ENCODE assay signal across 17 mouse cellular contexts in the genomic region with DNA sequence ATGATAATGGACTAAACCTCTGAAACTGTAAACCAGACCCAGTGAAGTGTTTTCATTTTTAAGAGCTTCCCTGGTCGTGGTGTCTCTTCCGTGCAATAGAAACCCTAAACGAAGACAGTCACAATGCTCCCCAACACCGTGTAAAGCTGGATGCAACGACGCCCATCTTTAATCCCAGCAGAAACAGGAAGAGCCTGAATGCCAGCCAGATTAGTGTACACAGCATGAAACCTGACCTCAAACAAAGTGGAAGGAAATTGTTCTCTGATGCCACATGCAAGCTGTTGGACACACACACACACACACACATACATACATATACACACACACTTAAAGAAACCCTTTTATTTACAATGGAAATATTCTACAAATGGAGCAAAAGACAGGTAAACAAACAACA. TPM values are rescaled to one million over a fixed set of nuclear protein-coding genes. Genes with fewer than 3 reads are reported as not detected.
DNase-seq lines count a peak whose midpoint lies in the region; ATAC-seq lines count a peak whose summit lies in the region.
"Had no signal": no experiment of that assay in that cellular context is flagged by ENCODE, and none has a peak within 500 bp of the region (broad histone marks: within the 10 kb centered on the region; RNA-seq: fewer than 3 reads in every experiment).

No protein-coding gene starts in this region.

- ATAC-seq in liver, embryonic 11.5 days (replicated peaks; ENCODE audit: low FRiP score) = no peak
- peak; percentile 44 to 68 for ATAC-seq in hematopoietic stem cell, adult 5-6 weeks (replicated peaks in 1 of 2; ENCODE audit: insufficient read depth in 1 of 2, low FRiP score in 2 of 2, low TSS enrichment in 1 of 2, low read depth in 1 of 2, poor library complexity in 2 of 2, severe bottlenecking in 2 of 2)
- ATAC-seq in kidney, embryonic 14.5 days (ENCODE audit: low FRiP score, low TSS enrichment) = no peak
- ATAC-seq: forebrain, embryonic 15.5 days; hindbrain, embryonic 16.5 days; inflammation-experienced regulatory T-cells, adult 6 months had no signal

- no peak overlapping the region for H3K4me2 ChIP-seq in liver, embryonic 11.5 days
- no peak overlapping the region for H3K4me2 ChIP-seq in kidney, embryonic 14.5 days (replicated peaks; ENCODE audit: low read depth, low read length)
- H3K4me2 ChIP-seq: forebrain, embryonic 15.5 days; heart, embryonic 12.5 days; hindbrain, embryonic 12.5 days had no signal

- no peaks in the 10 kb centered on the region for H3K27me3 ChIP-seq in liver, embryonic 11.5 days (replicated peaks; ENCODE audit: control insufficient read depth, insufficient read depth, low read length)
- no peaks in the 10 kb centered on the region for H3K27me3 ChIP-seq in kidney, embryonic 14.5 days (ENCODE audit: control insufficient read depth, insufficient read depth, low read length)
- H3K27me3 ChIP-seq: forebrain, embryonic 15.5 days; heart, embryonic 12.5 days; hindbrain, embryonic 12.5 days had no signal

- DNase-seq in liver, embryonic 11.5 days (ENCODE audit: low spot score) = peak; percentile 27
- no peak for DNase-seq in liver
- peak; percentile 12 for DNase-seq in R1 (ENCODE audit: low read depth, low spot score)
- DNase-seq in kidney, postnatal 36 days = no peak
- DNase-seq: adrenal gland, postnatal 14 days; cerebellum, adult 11-12 months; cerebellum, adult 9-10 months; cerebellum, postnatal 36 days; gastrocnemius, postnatal 10 days; heart, postnatal 36 days had no signal

- no peaks in the 10 kb centered on the region for H3K36me3 ChIP-seq in liver, embryonic 11.5 days (ENCODE audit: control insufficient read depth, insufficient read depth, low read length)
- H3K36me3 ChIP-seq in kidney, embryonic 14.5 days (ENCODE audit: control insufficient read depth, insufficient read depth, low read length) = no peaks in the 10 kb centered on the region
- H3K36me3 ChIP-seq: forebrain, embryonic 15.5 days; heart, embryonic 12.5 days; hindbrain, embryonic 12.5 days had no signal

- H3K4me1 ChIP-seq in liver, embryonic 11.5 days (replicated peaks; ENCODE audit: control insufficient read depth, insufficient read depth, low read length) = peaks cover 12% of the 10 kb centered on the region; the same call in 1 of the 2 replicates
- H3K4me1 ChIP-seq in kidney, embryonic 14.5 days (ENCODE audit: control insufficient read depth, insufficient read depth, low read length) = no peaks in the 10 kb centered on the region
- H3K4me1 ChIP-seq: forebrain, embryonic 15.5 days; hindbrain, embryonic 12.5 days had no signal

- WGBS in liver, embryonic 11.5 days = 67% methylated on average over 6 of the region's 6 CpGs
- WGBS in kidney, embryonic 14.5 days = 82% methylated on average over 6 of the region's 6 CpGs

- no peak overlapping the region for H3K27ac ChIP-seq in liver, embryonic 11.5 days (ENCODE audit: low read depth, low read length)
- no peak overlapping the region for H3K27ac ChIP-seq in kidney, embryonic 14.5 days (ENCODE audit: low read depth, low read length)
- H3K27ac ChIP-seq: forebrain, embryonic 15.5 days; hindbrain, embryonic 12.5 days had no signal

- no peaks in the 10 kb centered on the region for H3K9me3 ChIP-seq in liver, embryonic 11.5 days (ENCODE audit: control insufficient read depth, low read length)
- no peaks in the 10 kb centered on the region for H3K9me3 ChIP-seq in kidney, embryonic 14.5 days (ENCODE audit: control insufficient read depth, low read length)
- H3K9me3 ChIP-seq: forebrain, embryonic 15.5 days; heart, embryonic 12.5 days; hindbrain, embryonic 12.5 days had no signal

- no peak overlapping the region for H3K9ac ChIP-seq in liver, embryonic 11.5 days (ENCODE audit: low read depth, low read length)
- H3K9ac ChIP-seq in kidney, embryonic 14.5 days (ENCODE audit: low read depth, low read length) = no peak overlapping the region
- H3K9ac ChIP-seq: forebrain, embryonic 15.5 days; heart, embryonic 12.5 days; hindbrain, embryonic 12.5 days had no signal

- H3K4me3 ChIP-seq in liver, embryonic 11.5 days (ENCODE audit: low read depth, low read length) = no peak overlapping the region
- H3K4me3 ChIP-seq in kidney, embryonic 14.5 days (ENCODE audit: low read length) = no peak overlapping the region
- H3K4me3 ChIP-seq: forebrain, embryonic 15.5 days; heart, embryonic 12.5 days; hindbrain, embryonic 12.5 days had no signal

RNA-seq across cellular contexts. Expression of a gene that starts 19.0 kb away (rescaled TPM):
- polyA plus RNA-seq in liver, embryonic 11.5 days (2014; fragmentation: Nextera tagmentation; extraction: Ambion mirVana) = 78.5 and 81.4 TPM in 2 replicates
- total RNA-seq in hematopoietic stem cell, adult 5-6 weeks (2017) = 40.9 and 43.0 TPM in 2 replicates
- polyA plus RNA-seq in kidney, embryonic 14.5 days (2014; fragmentation: Nextera tagmentation; extraction: Ambion mirVana) = 72.4 and 80.5 TPM in 2 replicates

RNA-seq across cellular contexts. Expression of a gene that starts 51.5 kb away (rescaled TPM):
- 3.5 and 4.0 TPM in 2 replicates for polyA plus RNA-seq in liver, embryonic 11.5 days (2014; fragmentation: Nextera tagmentation; extraction: Ambion mirVana)
- total RNA-seq in hematopoietic stem cell, adult 5-6 weeks (2017) = 138 and 151 TPM in 2 replicates
- polyA plus RNA-seq in kidney, embryonic 14.5 days (2014; fragmentation: Nextera tagmentation; extraction: Ambion mirVana) = 1.1 and 1.2 TPM in 2 replicates

Comparison
In these comparisons a context has a peak if more than half of its experiments do, and no peak if none do; other contexts are left out.
1. DNase-seq: peak in liver, embryonic 11.5 days (single experiment) and R1 (single experiment); none in liver (single experiment) and kidney, postnatal 36 days (0 of 2).
2. ATAC-seq: peak in hematopoietic stem cell, adult 5-6 weeks (2 of 2); none in liver, embryonic 11.5 days (single experiment) and kidney, embryonic 14.5 days (single experiment).